Mouse (Mus musculus) limb, embryonic 13.5 days (tissue): ENCODE measurements around the gene Batf2. TPM values are rescaled to one million over a fixed set of nuclear protein-coding genes. Genes with fewer than 3 reads are reported as not detected.
"Not testable (repeated sequence)": the region's sequence is repeated elsewhere in the genome, so short reads cannot be mapped to it uniquely, and the experiment has no call there.

Source experiments
- ATAC-seq: fragments of 200-750 bp; cut with Nextera tagmentation; 2 replicates; pipeline ENCODE4 v1.8.0; 2017; ENCODE audit warnings: low read depth, moderate number of reproducible peaks, moderate TSS enrichment; ENCODE audit not compliant: low FRiP score
- H3K27ac ChIP-seq: fragments of 300-500 bp; sonication (generic); 2 replicates; pipeline ENCODE4 v1.5.1; 2015; ENCODE audit warnings: inconsistent platforms, mild to moderate bottlenecking, moderate library complexity
- H3K27me3 ChIP-seq: fragments of 300-500 bp; sonication (generic); 2 replicates; pipeline ENCODE4 v1.6.1; 2015; ENCODE audit warnings: mild to moderate bottlenecking, inconsistent platforms
- H3K36me3 ChIP-seq: fragments of 300-500 bp; sonication (generic); 2 replicates; pipeline ENCODE4 v1.6.1; 2015; ENCODE audit warnings: inconsistent platforms, mild to moderate bottlenecking, moderate library complexity
- H3K4me1 ChIP-seq: fragments of 300-500 bp; sonication (generic); 2 replicates; pipeline ENCODE4 v1.6.1; 2015; ENCODE audit warnings: inconsistent platforms
- H3K4me2 ChIP-seq: fragments of 300-500 bp; sonication (generic); replicated peaks from 2 replicates; pipeline ENCODE4 v1.6.1; 2015; ENCODE audit warnings: inconsistent platforms, mild to moderate bottlenecking, moderate library complexity
- H3K4me3 ChIP-seq: fragments of 300-500 bp; sonication (generic); 2 replicates; pipeline ENCODE4 v1.5.1; 2015; ENCODE audit warnings: moderate library complexity, mild to moderate bottlenecking, inconsistent platforms
- H3K9ac ChIP-seq: fragments of 300-500 bp; sonication (generic); 2 replicates; pipeline ENCODE4 v1.6.1; 2015; ENCODE audit warnings: mild to moderate bottlenecking, inconsistent platforms
- H3K9me3 ChIP-seq: fragments of 300-500 bp; sonication (generic); 2 replicates; pipeline ENCODE4 v1.6.1; 2016; ENCODE audit warnings: inconsistent platforms
- WGBS: fragments of 180-500 bp; shearing (Covaris S2); methylation state at CpG from one replicate; pipeline ENCODE4 v1.1.7; 2015; 5-methylcytosine and 5-hydroxymethylcytosine counted together
- polyA plus RNA-seq: library from polyadenylated mRNA; unstranded; fragments of >200 nt; fragmentation: Nextera tagmentation; extraction: Ambion mirVana; gene quantifications from 2 replicates; pipeline ENCODE4 v1.2.1, GENCODE M21; 2015

Batf2 gene
- polyA plus RNA-seq, 1 experiment from 2014 or later: not detected

GRCm38 (mm10) chr19:6118677-6119185 is 22.1 kb upstream of the Batf2 start:
- ATAC-seq: peak; percentile 28
- Histone ChIP-seq H3K36me3 (peaks cover 40% of the 10 kb centered on the region), H3K4me2 (peak overlapping the region; percentile 90), H3K9me3 (no peaks in the 10 kb centered on the region), H3K4me3 (peak overlapping the region; percentile 90), H3K4me1 (peaks cover 23% of the 10 kb centered on the region), H3K27ac (peak overlapping the region; percentile 95), H3K27me3 (no peaks in the 10 kb centered on the region), H3K9ac (peak overlapping the region; percentile 91)
- under 1% methylated on average over 8 of the region's 8 CpGs for WGBS

GRCm38 (mm10) chr19:6121761-6122160 is 19.0 kb upstream of the Batf2 start:
- WGBS: 24% methylated on average over 19 of the region's 19 CpGs

DNA sequence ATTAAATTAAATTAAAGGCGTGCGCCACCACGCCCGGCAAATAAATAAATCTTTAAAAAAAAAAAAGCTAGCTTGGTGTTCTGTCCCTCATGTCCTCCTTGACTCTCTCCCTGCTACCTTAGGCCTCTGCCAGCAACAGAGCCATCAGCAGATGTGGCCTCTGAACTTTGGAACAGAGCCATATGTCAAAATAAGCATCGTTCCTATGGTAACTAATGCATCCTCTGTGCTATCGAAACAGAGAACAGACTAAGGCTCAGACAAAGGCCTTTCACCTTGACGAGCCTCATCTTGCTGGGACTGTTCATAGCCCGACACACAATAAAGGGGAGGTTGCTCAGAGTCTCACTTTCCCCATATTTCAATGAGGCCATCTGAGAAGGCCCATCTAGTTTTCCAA is 17.5 kb upstream of the Batf2 start:
- 65% methylated on average over 8 of the region's 8 CpGs for WGBS

More at GRCm38 (mm10) chr19:6121761-6122160, 19.0 kb upstream of the Batf2 start:
- no peak overlapping the region for H3K4me2 ChIP-seq
- H3K4me1 ChIP-seq: peaks cover 19% of the 10 kb centered on the region
- H3K27ac ChIP-seq: no peak overlapping the region
- no peak overlapping the region for H3K4me3 ChIP-seq
- no peak for ATAC-seq
- H3K36me3 ChIP-seq: peaks cover 13% of the 10 kb centered on the region
- no peaks in the 10 kb centered on the region for H3K27me3 ChIP-seq
- H3K9ac ChIP-seq: no peak overlapping the region
- no peaks in the 10 kb centered on the region for H3K9me3 ChIP-seq

DNA sequence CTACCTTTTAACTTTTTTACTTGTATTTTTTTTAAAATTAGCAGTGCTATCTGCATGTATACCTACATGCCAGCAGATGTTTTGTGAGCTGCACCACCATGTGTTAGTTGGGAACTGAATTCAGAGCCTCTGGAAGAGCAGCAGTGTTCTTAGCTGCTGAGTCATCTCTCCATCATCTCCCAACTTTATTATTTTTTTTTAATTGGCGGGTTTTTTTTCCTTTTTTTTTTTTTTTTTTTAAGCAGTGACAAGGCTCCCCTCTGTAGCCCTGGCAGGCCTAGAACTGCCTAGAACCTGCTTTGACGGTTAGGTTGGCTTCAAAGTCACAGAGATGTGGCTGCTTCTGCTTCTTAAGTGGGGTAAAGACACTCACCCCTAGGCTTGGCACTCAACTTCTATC is 15.9 kb upstream of the Batf2 start:
- Histone ChIP-seq H3K4me1 (peaks cover 4% of the 10 kb centered on the region; the same call in 1 of the 2 replicates), H3K4me3 (no peak overlapping the region), H3K9me3 (no peaks in the 10 kb centered on the region), H3K36me3 (peaks cover 13% of the 10 kb centered on the region), H3K27ac (no peak overlapping the region), H3K4me2 (no peak overlapping the region), H3K9ac (no peak overlapping the region), H3K27me3 (no peaks in the 10 kb centered on the region)
- WGBS: 72% methylated on average over 2 of the region's 2 CpGs
- no peak for ATAC-seq

More for the DNA sequence above, 17.5 kb upstream of the Batf2 start:
- Histone ChIP-seq H3K36me3 (peaks cover 13% of the 10 kb centered on the region), H3K9me3 (no peaks in the 10 kb centered on the region), H3K27me3 (no peaks in the 10 kb centered on the region), H3K4me3 (no peak overlapping the region), H3K27ac (no peak overlapping the region), H3K9ac (no peak overlapping the region), H3K4me1 (peaks cover 10% of the 10 kb centered on the region), H3K4me2 (no peak overlapping the region)
- ATAC-seq: no peak

DNA sequence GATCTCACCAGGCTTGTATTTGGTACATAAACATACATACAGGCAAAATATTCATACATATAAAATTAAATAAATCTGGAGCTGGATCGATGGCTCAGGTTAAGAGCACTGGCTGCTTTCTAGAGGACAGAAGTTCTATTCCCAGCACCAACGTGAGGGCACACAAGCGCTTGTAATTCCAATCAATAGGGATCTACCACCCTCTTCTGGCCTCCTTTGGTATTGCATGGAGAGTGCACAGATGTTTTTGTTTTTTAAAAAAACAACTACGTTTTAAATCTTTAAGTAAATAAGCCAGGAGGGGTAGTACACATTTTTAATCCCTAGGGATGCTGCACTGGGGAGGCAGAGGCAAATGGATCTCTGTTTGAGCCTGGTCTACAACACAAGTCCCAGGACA is 14.5 kb upstream of the Batf2 start:
- Histone ChIP-seq H3K4me2 (no peak overlapping the region), H3K27ac (no peak overlapping the region), H3K9ac (no peak overlapping the region), H3K27me3 (no peaks in the 10 kb centered on the region), H3K9me3 (no peaks in the 10 kb centered on the region), H3K4me1 (peaks cover 4% of the 10 kb centered on the region; the same call in 1 of the 2 replicates), H3K36me3 (peaks cover 8% of the 10 kb centered on the region; the same call in 1 of the 2 replicates), H3K4me3 (no peak overlapping the region)
- ATAC-seq: no peak
- WGBS: 26% methylated on average over 4 of the region's 4 CpGs

GRCm38 (mm10) chr19:6126789-6127580 is 13.8 kb upstream of the Batf2 start:
- Histone ChIP-seq H3K9ac (peak overlapping the region; percentile 73; the same call in 1 of the 2 replicates), H3K36me3 (peaks cover 1% of the 10 kb centered on the region; the same call in 1 of the 2 replicates)
- ATAC-seq: no peak

GRCm38 (mm10) chr19:6127760-6128341 is 12.9 kb upstream of the Batf2 start, which contains the start of gene Snx15:
Gene Snx15 (minus strand): TSS chr19:6128304.
- Histone ChIP-seq H3K4me2 (peak within 1 kb of the TSS; percentile 63), H3K27ac (peak within 1 kb of the TSS; percentile 83), H3K9me3 (no peaks in the 10 kb centered on the region), H3K27me3 (no peaks in the 10 kb centered on the region), H3K9ac (peak within 1 kb of the TSS; percentile 73), H3K4me1 (peaks cover 4% of the 10 kb centered on the region; the same call in 1 of the 2 replicates), H3K4me3 (peak within 1 kb of the TSS; percentile 61), H3K36me3 (no peaks in the 10 kb centered on the region; the same call in 1 of the 2 replicates)
- peak; percentile 92 for ATAC-seq
- WGBS: under 1% methylated on average over 32 of the region's 32 CpGs

More at GRCm38 (mm10) chr19:6126789-6127580, 13.8 kb upstream of the Batf2 start:
- no peak overlapping the region for H3K27ac ChIP-seq
- peak overlapping the region; percentile 61 for H3K4me3 ChIP-seq
- 74% methylated on average over 10 of the region's 10 CpGs for WGBS
- no peaks in the 10 kb centered on the region for H3K27me3 ChIP-seq
- H3K9me3 ChIP-seq: no peaks in the 10 kb centered on the region
- peak overlapping the region; percentile 63 for H3K4me2 ChIP-seq
- H3K4me1 ChIP-seq: peaks cover 4% of the 10 kb centered on the region; the same call in 1 of the 2 replicates

- H3K4me2 ChIP-seq, H3K4me1 ChIP-seq, H3K4me3 ChIP-seq, H3K27me3 ChIP-seq, ATAC-seq, H3K9ac ChIP-seq, H3K27ac ChIP-seq, H3K9me3 ChIP-seq: not testable (repeated sequence)
- H3K36me3 ChIP-seq: peaks cover 19% of the 10 kb centered on the region
- WGBS: 73% methylated on average over 7 of the region's 7 CpGs
Measured at GRCm38 (mm10) chr19:6130414-6131128, 10.2 kb upstream of the Batf2 start.

DNA sequence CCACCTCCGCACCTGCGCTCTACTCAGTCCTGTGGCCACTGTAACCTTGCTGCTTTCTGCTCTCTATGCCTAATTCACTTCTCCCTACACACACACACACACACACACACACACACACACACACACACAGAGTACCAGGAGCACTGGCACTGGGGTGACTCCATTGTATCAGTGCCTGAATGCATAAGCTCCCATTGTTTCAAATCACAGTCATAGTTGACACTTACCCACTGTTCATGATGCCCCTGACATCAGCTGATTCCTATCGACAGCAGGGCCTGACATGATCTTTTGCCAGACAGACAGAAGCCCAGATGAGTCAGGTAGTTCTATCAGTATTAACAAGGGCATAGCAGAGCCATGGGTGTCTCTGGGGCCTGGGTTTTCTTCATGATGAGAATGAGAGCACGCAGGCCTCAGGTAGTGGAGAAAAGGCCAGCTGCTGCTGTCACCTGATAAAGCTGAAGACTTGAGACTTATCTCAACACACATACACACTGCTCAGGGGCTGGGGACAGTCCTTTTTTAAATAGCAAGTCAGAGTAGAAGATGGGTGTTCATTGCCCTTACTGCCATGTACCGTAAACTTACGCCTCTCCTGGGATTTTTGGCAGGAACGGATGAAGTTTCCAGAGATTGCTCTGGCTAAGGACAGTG is 8.5 kb upstream of the Batf2 start:
- Histone ChIP-seq H3K4me1 (peaks cover 4% of the 10 kb centered on the region; the same call in 1 of the 2 replicates), H3K4me3 (no peak overlapping the region), H3K9me3 (no peaks in the 10 kb centered on the region), H3K9ac (no peak overlapping the region), H3K4me2 (no peak overlapping the region), H3K27ac (no peak overlapping the region), H3K36me3 (peaks cover 36% of the 10 kb centered on the region), H3K27me3 (no peaks in the 10 kb centered on the region)
- ATAC-seq: no peak
- WGBS: 84% methylated on average over 7 of the region's 7 CpGs

DNA sequence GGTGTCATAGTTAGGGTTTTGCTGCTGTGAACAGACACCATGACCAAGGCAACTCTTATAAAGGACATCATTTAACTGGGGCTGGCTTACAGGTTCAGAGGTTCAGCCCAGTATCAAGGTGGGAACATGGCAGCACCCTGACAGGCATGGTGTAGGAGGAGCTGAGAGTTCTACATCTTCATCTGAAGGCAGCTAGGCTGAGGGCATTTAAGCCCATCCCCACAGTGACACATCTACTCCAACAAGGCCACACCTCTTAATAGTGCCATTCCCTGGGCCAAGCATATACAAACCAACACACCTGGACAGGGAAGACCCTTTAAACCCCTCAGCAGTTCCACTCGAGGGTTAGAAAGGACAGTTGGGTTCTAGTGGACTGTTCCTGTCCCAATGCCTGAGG is 7.6 kb upstream of the Batf2 start:
- not testable (repeated sequence) for H3K27ac ChIP-seq, ATAC-seq, H3K9me3 ChIP-seq, H3K9ac ChIP-seq, H3K4me3 ChIP-seq, H3K27me3 ChIP-seq, H3K4me2 ChIP-seq, H3K4me1 ChIP-seq
- WGBS: 50% methylated on average over 1 of the region's 1 CpGs
- H3K36me3 ChIP-seq: peaks cover 39% of the 10 kb centered on the region

GRCm38 (mm10) chr19:6136397-6136796 is 4.4 kb upstream of the Batf2 start:
- H3K27ac ChIP-seq: no peak overlapping the region
- H3K9ac ChIP-seq: peak overlapping the region; percentile 19; the same call in 1 of the 2 replicates
- H3K4me3 ChIP-seq: no peak overlapping the region
- no peak for ATAC-seq
- H3K36me3 ChIP-seq: peaks cover 44% of the 10 kb centered on the region
- no peak overlapping the region for H3K4me2 ChIP-seq
- 82% methylated on average over 3 of the region's 3 CpGs for WGBS
- H3K27me3 ChIP-seq: no peaks in the 10 kb centered on the region
- H3K4me1 ChIP-seq: peaks cover 10% of the 10 kb centered on the region
- no peaks in the 10 kb centered on the region for H3K9me3 ChIP-seq
